Mouse (Mus musculus): Measurements from ENCODE around the gene Mmp9. TPM values are rescaled to one million over a fixed set of nuclear protein-coding genes. Genes with fewer than 3 reads are reported as not detected.

Gene Mmp9
- total RNA-seq, 2 experiments from 2014 or later: 0.46 to 1.1 TPM

DNA sequence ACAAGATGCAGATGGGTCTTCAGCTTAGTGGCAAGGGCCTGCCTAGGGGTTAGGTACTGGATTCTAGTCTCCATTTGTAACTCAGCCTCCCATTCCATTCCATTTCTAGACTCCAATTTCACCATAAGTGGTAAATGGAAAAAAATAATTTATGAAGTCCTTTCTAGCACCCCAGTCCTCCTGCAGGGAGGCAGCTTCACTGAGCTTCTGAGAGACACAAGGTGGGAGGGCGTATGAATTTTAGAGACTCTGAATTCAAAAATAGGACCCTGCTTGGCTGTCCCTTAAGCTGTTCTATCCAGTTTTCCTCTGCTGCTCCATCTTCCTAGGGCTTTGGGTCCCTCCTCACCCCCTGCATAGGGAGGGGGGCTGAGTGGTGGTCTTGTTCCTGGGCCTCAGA is 24.4 kb downstream of the Mmp9 start:
- no peak overlapping the region for H3K27ac ChIP-seq
- H3K4me3 ChIP-seq: no peak overlapping the region
- no peak for TF ChIP-seq CTCF (IDR thresholded peaks at IDR 0.05)
- intact Hi-C loops (cut with DNase I): loop anchor here (5.0 to 10.0 kb wide), 2 partner anchors 67 to 150 kb away; partner anchors contain the start of gene Ncoa5
- DNase-seq: no peak

GRCm38 (mm10) chr2:164966381-164966780 is 25.8 kb downstream of the Mmp9 start:
- intact Hi-C loops (cut with DNase I): loop anchor here (10.0 kb wide), 1 partner anchor 148 kb away; no protein-coding TSS in a partner anchor
- DNase-seq: no peak
- TF ChIP-seq CTCF (IDR thresholded peaks at IDR 0.05): no peak
- Histone ChIP-seq H3K27ac (no peak overlapping the region), H3K4me3 (no peak overlapping the region)

DNA sequence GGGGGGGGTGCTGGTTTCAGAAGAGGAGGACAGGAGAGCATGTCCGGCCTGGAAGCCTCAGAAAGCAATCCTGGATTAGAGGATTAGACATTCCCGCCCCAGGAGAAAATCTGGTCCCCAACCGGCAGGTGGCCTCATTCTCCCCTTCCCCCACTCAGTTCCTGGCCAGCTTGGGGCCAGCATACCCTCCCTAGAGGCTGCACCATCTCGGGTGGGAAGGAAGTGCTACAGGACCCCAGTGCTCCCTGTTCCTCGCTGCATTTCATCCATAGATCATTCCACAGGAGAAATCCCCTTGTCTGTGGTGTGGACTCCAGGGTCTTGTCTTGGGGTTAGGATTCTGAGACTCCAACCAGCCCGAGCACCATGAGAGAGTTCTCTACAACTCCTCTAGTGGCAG is 26.6 kb downstream of the Mmp9 start:
- intact Hi-C loops (cut with DNase I): loop anchor here (10.0 kb wide), 1 partner anchor 148 kb away; no protein-coding TSS in a partner anchor
- Histone ChIP-seq H3K4me3 (no peak overlapping the region), H3K27ac (no peak overlapping the region)
- TF ChIP-seq CTCF (IDR thresholded peaks at IDR 0.05): no peak
- DNase-seq: no peak

DNA sequence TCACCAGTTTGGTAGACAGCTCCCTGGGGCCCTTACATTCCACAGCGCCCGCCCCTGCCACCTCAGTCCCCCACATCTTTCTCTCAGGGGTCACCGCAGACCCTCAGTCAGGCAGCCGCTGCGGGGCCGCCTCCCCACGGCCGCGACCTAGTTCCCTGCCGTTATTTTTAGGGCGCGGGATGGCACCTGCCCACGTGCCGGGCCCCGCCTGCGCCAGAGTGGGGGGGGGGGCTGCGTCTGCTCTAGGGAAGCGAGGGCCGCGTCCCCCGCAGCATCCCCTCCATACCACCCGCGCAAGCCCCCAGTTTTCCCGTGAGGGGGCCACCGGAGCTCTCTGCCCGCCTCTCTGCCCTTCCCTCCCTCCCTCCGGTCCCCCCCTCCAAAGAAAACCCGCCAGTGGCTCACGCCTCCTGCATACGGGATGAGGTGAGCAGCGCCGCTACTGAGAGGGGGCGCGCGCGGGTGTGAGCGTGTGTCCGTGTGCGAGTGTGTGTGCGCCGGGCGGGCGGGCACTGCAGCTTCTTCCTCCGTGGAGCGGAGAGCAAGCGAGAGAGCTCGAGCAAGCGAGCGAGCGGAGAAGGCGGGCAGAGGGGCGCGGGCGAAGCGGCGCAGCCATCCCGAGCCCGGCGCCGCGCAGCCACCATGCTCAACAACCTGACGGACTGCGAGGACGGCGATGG is 27.3 kb downstream of the Mmp9 start:
- TF ChIP-seq CTCF (IDR thresholded peaks at IDR 0.05): no peak
- intact Hi-C loops (cut with DNase I): loop anchor here (10.0 kb wide), 1 partner anchor 147 kb away; no protein-coding TSS in a partner anchor
- Histone ChIP-seq H3K4me3 (no peak overlapping the region), H3K27ac (no peak overlapping the region)
- no peak for DNase-seq

- no peak overlapping the region for H3K27ac ChIP-seq
- intact Hi-C loops (cut with DNase I): loop anchor here (10.0 kb wide), 1 partner anchor 146 kb away; no protein-coding TSS in a partner anchor
- TF ChIP-seq CTCF (IDR thresholded peaks at IDR 0.05): no peak
- no peak overlapping the region for H3K4me3 ChIP-seq
- peak; percentile 75 for DNase-seq
These were observed 27.9 kb downstream of the Mmp9 start for GRCm38 (mm10) chr2:164968451-164968851.

DNA sequence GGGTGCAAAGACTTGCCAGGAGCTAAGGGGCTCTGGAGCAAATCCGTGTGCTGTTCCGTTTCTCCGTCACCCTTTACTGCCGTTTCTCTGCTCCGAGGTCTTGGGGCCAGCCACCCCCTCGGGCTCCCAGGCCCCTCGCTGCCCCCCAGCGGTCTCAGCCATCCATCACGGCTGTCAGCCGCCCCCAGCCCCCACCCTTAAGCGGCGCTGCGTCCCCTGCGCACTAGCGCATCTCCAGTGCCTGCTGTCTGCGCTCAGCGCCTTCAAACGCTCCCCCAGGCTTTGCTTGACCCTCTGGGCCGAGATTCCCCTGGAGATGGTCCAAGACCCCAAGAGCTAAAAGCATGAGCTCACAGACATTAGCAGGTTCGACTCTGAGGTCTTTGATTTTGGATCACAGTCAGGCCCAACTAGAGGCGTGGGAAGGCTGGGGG is 28.8 kb downstream of the Mmp9 start:
- no peak for DNase-seq
- intact Hi-C loops (cut with DNase I): loop anchor here (10.0 kb wide), 1 partner anchor 145 kb away; no protein-coding TSS in a partner anchor
- no peak for TF ChIP-seq CTCF (IDR thresholded peaks at IDR 0.05)
- Histone ChIP-seq H3K27ac (no peak overlapping the region), H3K4me3 (no peak overlapping the region)

GRCm38 (mm10) chr2:164970631-164971196 is 30.1 kb downstream of the Mmp9 start:
- no peak overlapping the region for H3K27ac ChIP-seq
- intact Hi-C loops (cut with DNase I): no loop called here
- no peak overlapping the region for H3K4me3 ChIP-seq
- DNase-seq: no peak
- no peak for TF ChIP-seq CTCF (IDR thresholded peaks at IDR 0.05)

DNA sequence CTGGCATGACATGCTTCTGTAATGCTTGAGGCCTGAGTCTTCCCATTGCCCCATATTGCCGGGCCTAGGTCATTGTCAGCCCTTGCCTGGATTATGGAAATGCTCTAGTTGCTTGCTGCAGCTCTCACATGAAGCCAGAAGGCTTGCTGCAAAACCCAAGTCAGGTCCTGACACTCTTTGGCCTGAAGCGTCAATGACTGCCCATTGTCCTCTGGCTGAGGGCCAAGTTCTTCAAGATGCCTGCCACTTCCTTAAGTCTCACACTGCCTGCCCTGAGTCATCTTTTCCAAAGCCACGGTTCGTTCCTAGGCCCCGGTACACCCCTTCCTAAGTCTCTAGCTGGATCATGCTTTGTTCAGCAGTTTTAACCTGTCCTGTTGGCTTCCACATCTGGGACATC is 32.1 kb downstream of the Mmp9 start:
- no peak for TF ChIP-seq CTCF (IDR thresholded peaks at IDR 0.05)
- Histone ChIP-seq H3K4me3 (no peak overlapping the region), H3K27ac (no peak overlapping the region)
- intact Hi-C loops (cut with DNase I): no loop called here
- DNase-seq: no peak

DNA sequence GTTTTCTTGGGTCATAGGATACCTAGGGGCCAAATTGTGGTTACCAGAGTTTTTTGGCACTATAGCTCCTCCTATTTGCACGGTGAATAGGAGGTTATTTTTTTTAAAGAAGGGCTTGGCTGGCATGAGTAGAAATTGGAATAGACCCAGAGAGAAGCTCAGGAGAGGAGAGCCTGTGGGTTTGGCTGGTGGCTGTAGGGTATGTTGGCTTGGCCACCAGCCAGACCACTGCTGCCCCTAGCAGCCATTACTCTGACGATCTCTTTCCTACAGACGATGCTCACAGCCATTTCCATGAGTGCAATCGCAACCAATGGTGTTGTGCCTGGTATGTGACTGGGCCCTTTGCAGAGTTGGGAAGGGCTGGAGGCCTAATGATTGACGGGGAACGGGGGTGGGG is 35.0 kb downstream of the Mmp9 start:
- intact Hi-C loops (cut with DNase I): no loop called here
- no peak overlapping the region for H3K27ac ChIP-seq
- no peak overlapping the region for H3K4me3 ChIP-seq
- TF ChIP-seq CTCF (IDR thresholded peaks at IDR 0.05): no peak
- no peak for DNase-seq

DNA sequence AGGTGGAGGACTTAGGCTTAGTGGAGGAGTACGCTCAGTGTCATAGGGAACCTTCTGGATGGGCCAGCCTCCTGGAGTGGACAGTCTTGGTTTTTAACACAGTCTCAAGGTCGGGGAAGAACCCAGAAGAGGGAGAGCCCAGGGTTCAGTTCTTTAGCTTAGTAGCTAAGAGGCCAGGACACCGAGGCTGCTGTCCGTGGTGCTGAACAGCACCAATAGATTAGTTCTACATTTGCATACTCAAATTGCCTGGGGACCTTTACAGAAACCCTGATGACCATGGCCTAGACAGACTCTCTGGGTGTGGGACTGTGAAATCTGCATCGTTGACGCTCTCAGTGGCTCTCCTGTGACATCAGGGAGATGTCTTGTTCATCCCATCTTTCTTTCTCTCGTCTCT is 39.2 kb downstream of the Mmp9 start:
- intact Hi-C loops (cut with DNase I): no loop called here
- TF ChIP-seq CTCF (IDR thresholded peaks at IDR 0.05): no peak
- no peak overlapping the region for H3K27ac ChIP-seq
- H3K4me3 ChIP-seq: no peak overlapping the region
- DNase-seq: peak; percentile 40

DNA sequence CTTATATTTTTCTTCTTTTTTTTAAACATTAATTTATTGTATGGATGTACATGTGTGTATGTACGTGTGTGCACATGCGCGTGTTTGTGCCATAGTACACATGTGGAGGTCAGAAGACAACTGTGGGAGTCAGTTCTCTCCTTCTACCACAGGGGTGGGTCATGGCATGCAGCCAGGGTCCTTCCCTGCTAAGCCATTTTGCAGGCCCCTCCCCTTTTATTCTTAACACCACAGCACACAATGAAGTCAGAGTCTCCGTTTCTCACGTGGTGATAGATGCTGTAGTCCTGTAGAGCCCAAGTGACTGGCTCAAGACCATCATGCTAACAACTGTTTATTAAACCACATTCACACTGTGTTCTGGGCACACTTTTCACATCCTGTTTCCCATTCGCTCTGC is 45.4 kb downstream of the Mmp9 start:
- intact Hi-C loops (cut with DNase I): no loop called here
- H3K4me3 ChIP-seq: no peak overlapping the region
- H3K27ac ChIP-seq: no peak overlapping the region
- no peak for TF ChIP-seq CTCF (IDR thresholded peaks at IDR 0.05)
- no peak for DNase-seq

GRCm38 (mm10) chr2:164986371-164987027 is 45.9 kb downstream of the Mmp9 start:
- no peak for DNase-seq
- TF ChIP-seq CTCF (IDR thresholded peaks at IDR 0.05): no peak
- no peak overlapping the region for H3K4me3 ChIP-seq
- intact Hi-C loops (cut with DNase I): no loop called here
- H3K27ac ChIP-seq: no peak overlapping the region

- Histone ChIP-seq H3K27ac (no peak overlapping the region), H3K4me3 (peak overlapping the region; percentile 45)
- DNase-seq: no peak
- intact Hi-C loops (cut with DNase I): no loop called here
- no peak for TF ChIP-seq CTCF (IDR thresholded peaks at IDR 0.05)
These were observed 48.2 kb downstream of the Mmp9 start for GRCm38 (mm10) chr2:164988777-164989176.
